Mouse (Mus musculus): ENCODE measurements around the gene Ntn5. TPM values are rescaled to one million over a fixed set of nuclear protein-coding genes. Genes with fewer than 3 reads are reported as not detected.

The Ntn5 gene
- polyA plus RNA-seq, 1 experiment from 2014 or later: 0.39 TPM

- no peaks in the 10 kb centered on the region for H3K27me3 ChIP-seq (ENCODE audit: insufficient read depth, poor library complexity, severe bottlenecking)
- no peaks in the 10 kb centered on the region for H3K9me3 ChIP-seq
- 91% methylated on average over 21 of the region's 21 CpGs for WGBS
- H3K27ac ChIP-seq: no peak overlapping the region
- peaks cover 44% of the 10 kb centered on the region for H3K36me3 ChIP-seq
- H3K4me1 ChIP-seq (replicated peaks): peaks cover 73% of the 10 kb centered on the region
- no peak for DNase-seq (ENCODE audit: low spot score)
- H3K4me3 ChIP-seq: 0 out of 2 replicates have a peak overlapping the region, but pooled peaks have one; percentile 5
Observed at GRCm38 (mm10) chr7:45712022-45712757, 28.4 kb downstream of the Ntn5 start.

GRCm38 (mm10) chr7:45713396-45713795, 29.6 kb downstream of the Ntn5 start:
- 92% methylated on average over 16 of the region's 16 CpGs for WGBS
- Histone ChIP-seq H3K9me3 (no peaks in the 10 kb centered on the region), H3K27me3 (ENCODE audit: insufficient read depth, poor library complexity, severe bottlenecking) (no peaks in the 10 kb centered on the region), H3K4me1 (replicated peaks) (peaks cover 61% of the 10 kb centered on the region), H3K4me3 (no peak overlapping the region), H3K36me3 (peaks cover 44% of the 10 kb centered on the region), H3K27ac (no peak overlapping the region)
- no peak for DNase-seq (ENCODE audit: low spot score)

GRCm38 (mm10) chr7:45713881-45714520, 30.2 kb downstream of the Ntn5 start:
- H3K27ac ChIP-seq: peak overlapping the region; percentile 88; the same call in 1 of the 2 replicates
- DNase-seq (ENCODE audit: low spot score): no peak
- H3K9me3 ChIP-seq: no peaks in the 10 kb centered on the region
- H3K36me3 ChIP-seq: peaks cover 47% of the 10 kb centered on the region
- peaks cover 60% of the 10 kb centered on the region for H3K4me1 ChIP-seq (replicated peaks)
- 78% methylated on average over 6 of the region's 6 CpGs for WGBS
- H3K27me3 ChIP-seq (ENCODE audit: insufficient read depth, poor library complexity, severe bottlenecking): no peaks in the 10 kb centered on the region
- peak overlapping the region; percentile 82 for H3K4me3 ChIP-seq

GRCm38 (mm10) chr7:45714630-45715089, 30.8 kb downstream of the Ntn5 start:
- H3K4me1 ChIP-seq (replicated peaks): peaks cover 60% of the 10 kb centered on the region
- WGBS: 11% methylated on average over 14 of the region's 14 CpGs
- no peaks in the 10 kb centered on the region for H3K9me3 ChIP-seq
- no peaks in the 10 kb centered on the region for H3K27me3 ChIP-seq (ENCODE audit: insufficient read depth, poor library complexity, severe bottlenecking)
- DNase-seq (ENCODE audit: low spot score): no peak
- peak overlapping the region; percentile 82 for H3K4me3 ChIP-seq
- peaks cover 51% of the 10 kb centered on the region for H3K36me3 ChIP-seq
- peak overlapping the region; percentile 88 for H3K27ac ChIP-seq

GRCm38 (mm10) chr7:45715090-45715708, 31.4 kb downstream of the Ntn5 start, which contains the start of gene Rpl18:
Rpl18 (plus strand) TSS chr7:45715457.
- DNase-seq (ENCODE audit: low spot score): peak; percentile 97
- no peaks in the 10 kb centered on the region for H3K27me3 ChIP-seq (ENCODE audit: insufficient read depth, poor library complexity, severe bottlenecking)
- WGBS: 8% methylated on average over 34 of the region's 34 CpGs
- peak within 1 kb of the TSS; percentile 82 for H3K4me3 ChIP-seq
- peaks cover 60% of the 10 kb centered on the region for H3K4me1 ChIP-seq (replicated peaks)
- H3K27ac ChIP-seq: peak within 1 kb of the TSS; percentile 88
- peaks cover 51% of the 10 kb centered on the region for H3K36me3 ChIP-seq
- no peaks in the 10 kb centered on the region for H3K9me3 ChIP-seq

- H3K27ac ChIP-seq: peak overlapping the region; percentile 88
- peak overlapping the region; percentile 82 for H3K4me3 ChIP-seq
- no peak for DNase-seq (ENCODE audit: low spot score)
- H3K4me1 ChIP-seq (replicated peaks): peaks cover 57% of the 10 kb centered on the region
- H3K27me3 ChIP-seq (ENCODE audit: insufficient read depth, poor library complexity, severe bottlenecking): no peaks in the 10 kb centered on the region
- 86% methylated on average over 19 of the region's 19 CpGs for WGBS
- H3K9me3 ChIP-seq: no peaks in the 10 kb centered on the region
- H3K36me3 ChIP-seq: peaks cover 51% of the 10 kb centered on the region
Observed at GRCm38 (mm10) chr7:45715741-45716459, 32.1 kb downstream of the Ntn5 start.

GRCm38 (mm10) chr7:45716460-45716857, 32.6 kb downstream of the Ntn5 start:
- Histone ChIP-seq H3K9me3 (no peaks in the 10 kb centered on the region), H3K36me3 (peaks cover 51% of the 10 kb centered on the region), H3K4me3 (peak overlapping the region; percentile 91), H3K4me1 (replicated peaks) (peaks cover 60% of the 10 kb centered on the region), H3K27me3 (ENCODE audit: insufficient read depth, poor library complexity, severe bottlenecking) (no peaks in the 10 kb centered on the region), H3K27ac (no peak overlapping the region; the same call in 1 of the 2 replicates)
- WGBS: 92% methylated on average over 3 of the region's 3 CpGs
- no peak for DNase-seq (ENCODE audit: low spot score)

GRCm38 (mm10) chr7:45716952-45717917, 33.4 kb downstream of the Ntn5 start:
- Histone ChIP-seq H3K9me3 (no peaks in the 10 kb centered on the region), H3K4me3 (peak overlapping the region; percentile 91), H3K27ac (peak overlapping the region; percentile 98), H3K36me3 (peaks cover 51% of the 10 kb centered on the region), H3K4me1 (replicated peaks) (peaks cover 67% of the 10 kb centered on the region), H3K27me3 (ENCODE audit: insufficient read depth, poor library complexity, severe bottlenecking) (no peaks in the 10 kb centered on the region)
- 11% methylated on average over 31 of the region's 31 CpGs for WGBS
- no peak for DNase-seq (ENCODE audit: low spot score)

- H3K27me3 ChIP-seq (ENCODE audit: insufficient read depth, poor library complexity, severe bottlenecking): no peaks in the 10 kb centered on the region
- peak; percentile 99 for DNase-seq (ENCODE audit: low spot score)
- peaks cover 51% of the 10 kb centered on the region for H3K36me3 ChIP-seq
- peak within 1 kb of the TSS; percentile 91 for H3K4me3 ChIP-seq
- WGBS: under 1% methylated on average over 41 of the region's 41 CpGs
- peak within 1 kb of the TSS; percentile 98 for H3K27ac ChIP-seq
- no peaks in the 10 kb centered on the region for H3K9me3 ChIP-seq
- H3K4me1 ChIP-seq (replicated peaks): peaks cover 69% of the 10 kb centered on the region
Observed at GRCm38 (mm10) chr7:45717918-45718297, 34.1 kb downstream of the Ntn5 start, which contains the start of gene Sphk2. Sphk2 (minus strand) TSS chr7:45718002.

- peaks cover 51% of the 10 kb centered on the region for H3K36me3 ChIP-seq
- DNase-seq (ENCODE audit: low spot score): no peak
- H3K27ac ChIP-seq: peak overlapping the region; percentile 98
- H3K27me3 ChIP-seq (ENCODE audit: insufficient read depth, poor library complexity, severe bottlenecking): no peaks in the 10 kb centered on the region
- H3K4me1 ChIP-seq (replicated peaks): peaks cover 66% of the 10 kb centered on the region
- under 1% methylated on average over 20 of the region's 20 CpGs for WGBS
- H3K4me3 ChIP-seq: peak overlapping the region; percentile 91
- H3K9me3 ChIP-seq: no peaks in the 10 kb centered on the region
Observed at GRCm38 (mm10) chr7:45718331-45718730, 34.5 kb downstream of the Ntn5 start.

- DNase-seq (ENCODE audit: low spot score): no peak
Observed at GRCm38 (mm10) chr7:45719180-45719579, 35.4 kb downstream of the Ntn5 start.

More at GRCm38 (mm10) chr7:45719180-45719579, 35.4 kb downstream of the Ntn5 start:
- Histone ChIP-seq H3K27ac (peak overlapping the region; percentile 98), H3K36me3 (peaks cover 55% of the 10 kb centered on the region), H3K4me3 (peak overlapping the region; percentile 91), H3K9me3 (no peaks in the 10 kb centered on the region), H3K27me3 (ENCODE audit: insufficient read depth, poor library complexity, severe bottlenecking) (no peaks in the 10 kb centered on the region), H3K4me1 (replicated peaks) (peaks cover 62% of the 10 kb centered on the region)
- WGBS: 86% methylated on average over 10 of the region's 10 CpGs
